Mouse (Mus musculus) gastrocnemius, adult 18-20 months (tissue): Measurements from ENCODE around the gene Gm20388. TPM values are rescaled to one million over a fixed set of nuclear protein-coding genes. Genes with fewer than 3 reads are reported as not detected.
"Not testable (repeated sequence)": the region's sequence is repeated elsewhere in the genome, so short reads cannot be mapped to it uniquely, and the experiment has no call there.

ENCODE experiments used
- DNase-seq: peaks from one replicate; pipeline ENCODE4 v3.0.0; 2021; ENCODE audit warnings: low spot score
- total RNA-seq, 2 experiments: library from RNA; stranded (reverse); gene quantifications; 2 replicates each; pipeline ENCODE4 v1.2.3; 2021

The Gm20388 gene
- total RNA-seq, 2 experiments from 2014 or later: 10.5 to 12.3 TPM

DNA sequence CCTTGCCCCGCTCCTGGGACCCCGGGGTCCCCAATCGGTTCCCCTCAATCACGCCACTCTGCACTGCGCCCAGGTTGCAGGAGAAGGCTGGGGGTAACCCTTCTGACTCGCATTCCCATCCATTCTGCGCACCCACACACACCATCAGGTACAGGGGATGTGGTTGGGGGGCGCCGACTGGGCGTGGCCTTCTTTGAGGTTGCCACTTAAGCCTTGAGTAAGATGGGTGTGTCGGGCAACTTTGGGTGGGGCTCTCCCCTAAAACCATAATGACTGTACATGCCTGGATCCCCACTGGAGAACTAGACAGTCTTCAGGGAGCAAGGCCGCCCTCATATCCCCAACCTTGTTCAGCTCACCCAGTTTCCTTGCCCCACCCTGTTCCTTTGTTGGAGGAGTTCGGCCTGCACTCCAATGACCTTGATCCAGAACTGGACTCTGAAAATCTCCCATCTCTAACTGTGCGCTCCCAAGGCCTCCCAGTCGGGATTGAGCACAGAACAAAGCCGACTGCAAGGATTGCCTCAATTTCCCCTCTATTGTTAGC, 3501.2 kb downstream of the Gm20388 start:
- no peak for DNase-seq

DNA sequence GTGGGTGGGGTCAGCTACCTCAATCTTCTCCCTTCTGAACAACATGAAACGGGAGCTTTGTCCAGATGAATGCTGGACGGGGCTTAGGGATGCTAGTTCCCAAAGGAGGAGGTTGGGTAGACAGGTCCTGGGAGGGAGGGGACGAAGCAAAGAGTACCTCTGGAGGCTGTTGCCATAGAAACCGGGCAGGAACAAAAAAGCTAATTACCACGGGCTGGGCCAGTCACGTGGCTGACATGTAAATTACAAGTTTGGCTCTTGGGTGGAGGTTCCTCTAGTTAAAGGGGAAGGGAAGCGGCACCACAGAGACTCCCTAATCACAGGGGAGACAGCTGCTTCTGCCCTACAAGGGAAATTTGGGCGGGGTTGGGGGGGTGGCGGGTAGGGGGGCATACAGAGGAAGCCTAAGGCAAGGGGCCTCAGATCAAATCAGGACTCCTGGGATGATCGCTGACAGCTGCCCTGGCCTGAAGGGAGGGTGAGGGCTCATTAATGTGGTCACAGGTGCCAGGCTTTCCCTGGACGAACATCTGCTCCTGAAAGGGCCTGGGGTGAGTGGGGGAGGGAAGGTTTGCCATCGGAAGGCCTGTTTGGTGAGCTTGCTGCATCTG, 3502.0 kb downstream of the Gm20388 start:
- no peak for DNase-seq

DNA sequence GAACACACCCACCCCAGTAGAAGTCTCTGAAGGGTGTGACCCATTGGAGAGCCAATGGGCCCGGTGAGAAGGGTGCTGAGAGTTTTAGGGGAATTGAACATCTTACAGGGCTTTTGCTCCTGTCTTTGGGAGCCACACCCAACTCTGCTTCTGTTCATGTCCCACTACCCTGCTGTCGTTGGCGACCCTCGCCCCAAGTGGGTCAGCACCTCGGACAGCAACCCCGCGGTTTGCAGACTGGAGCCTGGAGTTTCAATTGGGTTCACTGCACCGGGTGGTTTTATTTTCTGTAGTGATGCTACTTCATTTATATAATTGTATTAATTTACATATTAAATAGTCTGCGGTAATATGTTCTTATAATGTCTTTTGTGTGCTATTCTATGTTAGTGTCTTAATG, 3503.6 kb downstream of the Gm20388 start:
- no peak for DNase-seq

DNA sequence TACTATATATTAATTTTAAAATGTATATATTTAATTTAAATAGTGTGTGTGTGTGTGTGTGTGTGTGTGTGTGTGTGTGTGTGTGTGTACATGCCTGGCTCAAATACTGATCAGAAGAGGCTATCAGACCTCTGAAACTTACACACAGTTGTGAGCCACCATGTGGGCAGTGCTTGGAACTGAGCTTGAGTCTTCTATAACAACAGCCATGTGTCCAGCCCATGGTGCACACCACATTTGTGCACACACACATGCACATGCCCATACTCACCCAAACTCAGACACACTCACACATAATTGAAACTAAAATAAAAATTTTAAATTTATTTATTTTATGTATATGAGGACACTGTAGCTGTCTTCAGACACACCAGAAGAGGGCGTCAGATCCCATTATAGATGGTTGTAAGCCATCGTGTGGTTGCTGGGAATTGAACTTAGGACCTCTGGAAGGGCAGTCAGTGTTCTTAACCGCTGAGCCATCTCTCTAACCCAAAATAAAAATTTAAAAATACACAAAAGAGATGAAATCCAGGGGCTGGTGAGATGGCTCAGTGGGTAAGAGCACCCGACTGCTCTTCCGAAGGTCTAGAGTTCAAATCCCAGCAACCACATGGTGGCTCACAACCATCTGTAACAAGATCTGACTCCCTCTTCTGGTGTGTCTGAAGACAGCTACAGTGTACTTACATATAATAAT, 3504.5 kb downstream of the Gm20388 start:
- not testable (repeated sequence) for DNase-seq

DNA sequence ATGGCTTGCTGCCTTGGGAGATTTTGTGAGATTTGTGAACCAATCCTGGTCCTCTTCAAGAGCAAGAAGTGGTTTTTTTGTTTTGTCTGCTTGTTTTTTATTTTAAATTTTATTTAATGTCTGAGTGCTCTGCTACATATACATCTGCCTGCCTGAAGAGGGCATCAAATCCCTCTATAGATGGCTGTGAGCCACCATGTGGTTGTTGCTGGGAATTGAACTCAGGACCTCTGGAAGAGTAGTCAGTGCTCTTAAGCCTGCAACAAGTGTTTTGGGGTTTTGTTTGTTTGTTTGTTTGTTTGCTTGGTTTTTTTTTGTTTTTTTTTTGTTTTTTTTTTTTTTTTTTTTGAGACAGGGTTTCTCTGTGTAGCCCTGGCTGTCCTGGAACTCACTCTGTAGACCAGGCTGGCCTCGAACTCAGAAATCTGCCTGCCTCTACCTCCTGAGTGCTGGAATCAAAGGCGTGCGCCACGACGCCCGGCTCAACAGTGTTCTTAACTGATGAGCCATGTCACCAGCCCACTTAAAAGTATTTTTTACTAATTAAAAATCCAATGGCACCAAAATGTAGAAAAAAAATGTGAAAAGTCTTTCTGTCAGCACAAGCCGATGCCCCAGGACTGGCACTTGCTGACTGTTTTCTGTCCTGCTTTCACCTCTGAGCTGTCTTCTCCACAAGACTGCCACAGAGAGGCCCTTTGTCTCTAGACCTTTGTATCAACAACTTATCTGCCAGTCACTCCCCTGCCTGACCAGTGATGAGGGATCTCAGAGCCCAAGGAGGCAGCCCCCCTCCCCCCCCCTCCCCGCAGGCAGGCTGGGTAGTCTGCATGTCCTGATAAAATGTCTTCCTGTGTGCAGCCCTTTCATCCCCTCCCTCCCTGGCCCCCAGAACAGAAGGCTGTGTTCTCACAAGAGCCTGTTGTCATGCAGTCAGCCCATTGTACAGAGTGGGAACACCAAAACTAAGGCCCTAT, 3505.6 kb downstream of the Gm20388 start:
- no peak for DNase-seq

DNA sequence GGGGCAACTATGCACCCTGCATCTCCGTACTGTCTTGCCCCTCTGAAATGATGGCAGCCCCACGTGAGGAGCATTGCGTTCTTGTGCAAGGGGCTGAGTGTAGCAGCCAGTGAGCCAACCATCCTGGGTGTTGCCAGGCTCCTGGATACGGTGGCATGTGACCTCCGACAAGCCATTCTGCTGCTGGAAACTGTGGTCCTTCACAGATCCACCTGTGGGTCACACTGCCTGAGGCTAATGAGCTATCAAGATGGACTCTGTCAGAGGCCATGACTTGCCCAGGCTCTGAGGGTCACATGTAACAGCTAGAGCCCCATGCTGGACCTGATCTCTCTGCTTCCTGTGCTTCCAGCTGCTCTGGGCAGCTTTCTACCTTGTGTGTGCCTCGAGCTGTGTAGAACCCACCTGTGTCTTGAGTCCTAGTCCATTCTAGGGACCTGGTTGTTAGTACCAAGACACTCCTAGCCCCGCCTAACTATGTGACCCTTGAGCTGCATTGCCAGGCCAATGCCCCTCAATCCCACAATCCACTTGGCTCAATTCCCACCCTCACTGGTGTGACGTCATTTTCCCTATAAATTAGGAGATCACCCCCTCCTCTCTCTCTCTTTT, 3506.4 kb downstream of the Gm20388 start:
- DNase-seq: no peak

DNA sequence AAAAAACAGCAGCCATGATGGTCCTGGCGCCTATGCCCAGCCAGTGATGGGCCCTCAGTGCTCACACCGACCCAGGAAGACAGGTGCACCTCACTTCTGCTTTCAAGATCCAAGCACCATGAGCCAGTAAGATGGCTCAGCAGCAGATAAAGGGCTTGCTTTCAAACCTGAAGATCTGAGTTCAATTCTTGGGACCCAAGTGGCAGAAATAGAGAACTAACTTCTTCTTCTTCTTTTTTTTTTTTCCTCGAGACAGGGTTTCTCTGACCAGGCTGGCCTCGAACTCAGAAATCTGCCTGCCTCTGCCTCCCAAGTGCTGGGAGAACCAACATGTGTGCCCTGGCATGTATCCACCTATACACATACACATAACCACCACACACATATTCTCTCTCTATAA, 3509.1 kb downstream of the Gm20388 start:
- DNase-seq: no peak

DNA sequence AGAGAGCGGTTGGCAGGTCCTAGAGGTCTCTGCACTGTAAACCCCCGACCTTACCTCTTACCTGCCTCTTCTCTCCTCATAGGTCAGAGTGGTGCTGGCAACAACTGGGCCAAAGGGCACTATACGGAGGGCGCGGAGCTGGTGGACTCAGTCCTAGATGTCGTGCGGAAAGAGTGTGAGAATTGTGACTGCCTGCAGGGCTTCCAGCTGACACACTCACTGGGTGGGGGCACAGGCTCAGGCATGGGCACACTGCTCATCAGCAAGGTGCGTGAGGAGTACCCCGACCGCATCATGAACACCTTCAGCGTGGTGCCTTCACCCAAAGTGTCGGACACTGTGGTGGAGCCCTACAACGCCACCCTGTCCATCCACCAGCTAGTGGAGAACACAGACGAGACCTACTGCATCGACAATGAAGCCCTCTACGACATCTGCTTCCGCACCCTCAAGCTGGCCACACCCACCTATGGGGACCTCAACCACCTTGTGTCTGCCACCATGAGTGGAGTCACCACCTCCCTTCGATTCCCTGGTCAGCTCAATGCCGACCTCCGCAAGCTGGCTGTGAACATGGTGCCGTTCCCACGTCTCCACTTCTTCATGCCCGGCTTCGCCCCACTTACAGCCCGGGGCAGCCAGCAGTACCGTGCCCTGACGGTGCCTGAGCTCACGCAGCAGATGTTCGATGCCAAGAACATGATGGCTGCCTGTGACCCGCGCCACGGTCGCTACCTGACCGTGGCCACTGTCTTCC, 3510.1 kb downstream of the Gm20388 start:
- DNase-seq: no peak

DNA sequence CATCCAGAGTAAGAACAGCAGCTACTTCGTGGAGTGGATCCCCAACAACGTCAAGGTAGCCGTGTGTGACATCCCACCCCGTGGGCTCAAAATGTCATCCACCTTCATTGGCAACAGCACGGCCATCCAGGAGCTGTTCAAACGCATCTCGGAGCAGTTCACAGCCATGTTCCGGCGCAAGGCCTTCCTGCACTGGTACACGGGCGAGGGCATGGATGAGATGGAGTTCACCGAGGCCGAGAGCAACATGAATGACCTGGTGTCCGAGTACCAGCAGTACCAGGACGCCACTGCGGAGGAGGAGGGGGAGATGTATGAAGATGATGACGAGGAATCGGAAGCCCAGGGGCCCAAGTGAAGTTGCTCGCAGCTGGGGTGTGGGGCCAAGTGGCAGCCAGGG, 3510.7 kb downstream of the Gm20388 start:
- no peak for DNase-seq

DNA sequence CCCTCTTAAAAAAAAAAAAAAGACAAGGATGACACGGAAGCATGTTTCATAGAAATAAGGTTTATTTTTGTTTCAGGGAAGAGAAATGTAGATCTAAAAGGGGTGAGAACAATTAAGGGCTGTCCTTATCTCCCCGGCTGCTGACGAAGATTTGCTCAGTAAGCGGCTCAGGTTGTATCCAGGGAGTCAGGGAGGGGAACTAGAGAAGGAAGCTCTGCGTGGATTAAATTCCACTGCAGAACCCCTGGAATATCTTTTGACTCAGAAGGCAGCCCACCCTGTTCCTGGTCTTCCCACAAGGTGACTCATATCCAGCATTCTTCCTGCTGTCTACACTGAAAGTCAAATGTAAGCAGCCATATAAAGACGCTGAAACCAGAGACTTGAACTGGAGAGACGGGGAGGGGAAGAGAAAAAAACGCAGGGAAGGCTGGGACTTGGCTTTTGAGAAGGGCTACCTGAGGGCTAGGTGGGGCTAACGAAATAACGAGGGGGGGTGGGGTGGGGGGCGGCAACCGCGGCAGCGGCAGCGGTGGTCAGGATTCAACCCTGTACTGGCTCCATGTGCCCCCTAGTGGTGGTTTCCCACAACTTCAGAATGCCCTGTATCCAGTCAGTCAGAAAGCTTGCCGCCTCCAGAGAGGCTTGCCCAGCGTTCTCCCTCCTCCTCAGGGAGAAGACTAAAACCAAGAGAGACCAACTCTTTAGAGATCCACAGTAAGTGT, 3511.6 kb downstream of the Gm20388 start:
- peak; percentile 63 for DNase-seq

DNA sequence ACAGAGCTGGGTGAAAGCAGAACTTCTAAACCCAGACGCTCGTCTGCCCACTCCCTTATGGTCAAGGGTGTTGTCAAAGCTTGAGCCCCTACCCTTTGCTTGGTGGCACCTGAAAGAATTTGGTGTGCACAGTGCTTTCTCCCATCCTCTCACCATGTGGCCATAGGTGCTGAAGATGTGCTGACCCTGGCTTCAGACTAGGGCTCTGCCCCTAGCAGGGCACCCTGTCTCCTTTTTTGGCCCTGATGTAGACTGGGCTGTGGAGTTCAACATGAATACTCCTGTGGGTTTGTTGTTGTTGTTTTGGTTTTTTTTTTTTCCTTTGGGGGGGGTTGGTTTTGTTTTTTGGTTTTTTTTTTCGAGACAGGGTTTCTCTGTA, 3512.1 kb downstream of the Gm20388 start:
- no peak for DNase-seq

DNA sequence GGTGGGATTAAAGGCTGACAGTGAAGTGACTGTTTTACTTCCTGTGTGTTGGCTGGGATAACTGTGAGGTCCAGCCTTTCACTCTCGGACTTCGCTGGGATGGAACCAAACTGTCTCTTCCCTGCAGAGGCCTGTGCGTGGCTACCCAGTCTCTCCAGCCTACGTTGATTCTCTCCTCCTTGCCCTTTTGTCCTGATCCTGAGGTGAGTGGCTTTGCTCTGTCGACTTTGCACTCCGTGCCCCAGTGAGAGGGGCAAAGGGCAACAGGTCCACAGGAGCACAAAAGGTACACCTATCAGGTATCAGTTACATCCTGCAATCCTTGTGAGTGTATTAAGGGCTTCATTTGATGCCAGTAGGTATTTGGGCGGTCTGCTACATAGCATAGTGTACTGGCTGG, 3512.8 kb downstream of the Gm20388 start, which contains the start of gene Def8:
Gene Def8, plus strand, starts transcription at position 87 of the 400 bp plus-strand sequence.
- no peak for DNase-seq

DNA sequence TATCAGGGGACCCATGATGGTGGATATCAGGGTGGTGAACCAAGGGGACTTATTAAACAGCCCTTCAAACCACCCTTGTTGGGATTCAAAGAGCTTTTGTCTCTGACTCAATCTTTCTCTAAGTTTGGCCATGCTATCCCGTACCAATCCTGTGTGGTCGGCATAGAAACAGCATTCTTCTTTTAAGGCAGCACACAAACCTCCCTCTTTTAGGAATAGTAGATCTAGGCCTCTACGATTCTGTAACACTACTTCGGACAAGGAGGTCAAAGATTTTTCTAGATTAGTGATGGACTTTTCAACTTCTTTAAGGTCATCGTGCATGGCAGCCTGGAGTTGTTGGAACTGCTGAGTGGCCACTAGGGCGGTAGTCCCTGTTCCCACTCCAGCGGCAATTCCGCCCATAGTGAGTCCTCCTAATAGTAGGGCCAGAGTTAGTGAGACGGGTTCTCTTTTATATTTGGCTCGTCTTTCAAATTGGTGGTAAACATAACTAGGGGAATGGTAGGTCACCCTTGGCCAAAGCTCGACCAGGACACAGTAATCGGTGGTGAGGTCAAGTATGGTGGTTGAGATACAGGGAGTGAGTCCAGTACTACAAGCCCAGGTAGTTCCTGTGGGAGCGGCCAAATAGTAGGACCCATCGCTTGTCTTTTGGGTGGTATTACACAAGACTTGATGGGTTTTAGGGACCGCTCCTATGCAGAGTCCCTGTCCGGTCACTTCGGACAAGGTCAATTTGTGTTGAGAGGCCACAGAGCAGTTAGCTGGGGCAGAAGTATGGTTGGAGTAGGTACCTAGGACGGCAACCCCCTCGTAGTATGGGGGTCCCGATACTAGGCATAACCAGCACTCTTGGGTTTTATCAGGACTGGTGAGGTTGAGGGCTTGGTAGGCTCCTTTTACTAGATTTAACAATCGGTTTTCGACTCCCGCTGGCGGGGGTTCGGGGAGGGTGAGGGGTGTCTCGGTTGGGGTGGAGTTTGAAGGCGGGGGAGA, 3516.2 kb downstream of the Gm20388 start:
- DNase-seq: no peak

DNA sequence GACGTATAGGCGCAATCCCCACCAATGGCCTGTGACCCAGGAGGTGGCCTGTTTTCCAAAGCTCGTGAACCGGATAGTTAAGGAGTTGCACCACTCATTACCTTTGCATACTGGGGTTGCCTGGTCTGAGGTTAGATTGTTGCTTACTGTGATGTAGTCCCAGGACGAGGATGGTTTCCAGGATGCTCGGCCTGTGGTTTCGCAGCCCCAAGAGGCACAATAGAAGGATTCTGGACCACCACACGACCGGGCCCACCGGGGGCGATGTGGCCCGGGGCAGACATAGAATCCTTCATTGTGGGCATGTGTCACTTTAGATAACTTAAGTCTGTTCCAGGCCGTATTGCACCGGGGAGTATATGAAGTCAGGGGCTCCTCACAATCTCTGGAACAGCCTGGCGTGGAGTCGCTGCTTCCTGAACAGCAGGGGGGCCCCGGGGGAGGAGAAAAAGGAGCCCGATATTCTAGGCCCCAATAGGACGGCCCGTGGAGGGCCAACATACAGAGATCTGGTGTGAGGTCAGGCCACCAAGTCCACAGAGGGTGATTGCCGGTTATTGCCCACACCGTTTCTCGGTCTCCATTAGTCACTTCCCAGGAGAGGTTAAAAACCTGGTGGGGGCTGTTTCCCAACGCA, 3517.1 kb downstream of the Gm20388 start:
- no peak for DNase-seq

DNA sequence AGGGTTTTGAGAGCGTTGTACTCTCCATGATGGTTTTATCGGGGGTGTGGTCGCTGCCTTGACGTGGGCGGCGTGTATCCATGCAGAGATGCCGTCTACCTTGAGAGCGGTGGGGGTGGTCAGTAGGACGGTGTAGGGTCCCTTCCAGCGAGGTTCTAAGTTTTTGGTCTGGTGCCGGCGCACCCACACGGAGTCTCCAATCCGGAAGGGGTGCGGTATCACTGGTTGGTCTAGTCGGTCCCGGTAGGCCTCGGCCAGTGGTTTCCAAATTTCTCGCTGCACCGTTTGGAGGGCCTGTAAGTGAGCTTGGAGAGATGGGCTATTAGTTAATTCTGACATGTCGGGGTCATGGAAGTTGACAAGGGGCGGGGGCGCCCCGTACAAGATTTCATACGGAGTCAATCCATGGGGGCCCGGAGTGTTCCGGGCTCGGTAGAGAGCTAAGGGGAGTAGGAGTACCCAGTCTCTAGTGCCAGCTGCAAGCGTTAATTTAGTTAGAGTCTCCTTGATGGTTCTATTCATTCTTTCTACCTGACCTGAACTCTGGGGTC, 3517.8 kb downstream of the Gm20388 start:
- no peak for DNase-seq

DNA sequence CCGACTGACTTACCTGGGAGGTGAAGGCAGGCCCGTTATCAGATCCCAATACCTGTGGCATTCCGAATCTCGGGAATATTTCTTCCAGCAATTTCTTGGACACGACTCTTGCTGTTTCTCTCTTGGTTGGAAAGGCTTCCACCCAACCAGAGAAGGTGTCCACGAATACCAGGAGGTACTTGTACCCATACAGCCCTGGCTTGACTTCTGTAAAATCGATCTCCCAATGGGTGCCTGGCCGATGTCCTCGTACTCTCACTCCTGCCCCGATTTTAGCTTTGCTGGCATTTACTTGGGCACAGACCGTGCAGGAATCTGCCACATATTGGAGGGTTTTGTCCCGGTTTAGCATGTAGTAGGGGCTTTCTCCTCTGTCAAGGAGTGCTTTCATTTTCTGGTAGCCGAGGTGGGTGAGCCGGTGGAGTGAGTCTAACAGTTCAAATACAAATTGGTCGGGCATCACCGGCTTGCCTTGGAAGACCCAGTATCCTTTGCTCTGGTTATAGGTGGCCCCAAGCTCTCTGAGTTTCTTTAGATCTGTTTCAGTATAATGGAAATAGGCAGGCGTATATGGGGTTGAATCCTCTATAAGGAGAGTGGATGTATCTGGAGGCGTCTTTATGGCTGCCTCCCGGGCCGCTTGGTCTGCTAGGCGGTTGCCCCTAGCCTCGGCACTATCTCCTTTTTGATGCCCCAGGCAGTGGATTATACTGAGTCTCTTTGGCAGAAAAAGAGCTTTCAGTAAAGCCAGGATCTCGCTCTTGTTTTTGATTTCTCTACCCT, 3518.5 kb downstream of the Gm20388 start:
- no peak for DNase-seq

DNA sequence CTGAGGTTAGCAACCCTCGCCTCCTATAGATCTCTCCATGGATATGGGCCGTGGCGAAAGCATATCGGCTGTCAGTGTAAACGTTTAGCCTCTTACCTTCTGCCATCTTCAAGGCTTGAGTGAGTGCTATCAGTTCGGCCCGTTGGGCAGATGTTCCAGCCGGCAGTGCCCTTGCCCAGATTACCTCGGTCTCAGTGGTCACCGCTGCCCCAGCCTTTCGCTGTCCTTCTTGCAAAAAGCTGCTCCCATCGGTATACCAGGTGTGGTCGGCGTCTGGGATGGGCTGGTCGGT, 3519.0 kb downstream of the Gm20388 start:
- DNase-seq: not testable (repeated sequence)
